Mouse (Mus musculus) midbrain, embryonic 11.5 days (tissue): ENCODE data around the gene Gh. TPM values are rescaled to one million over a fixed set of nuclear protein-coding genes. Genes with fewer than 3 reads are reported as not detected.

ENCODE experiments used
- ATAC-seq: fragments of 200-750 bp; cut with Nextera tagmentation; 2 replicates; pipeline ENCODE4 v1.8.0; 2017; ENCODE audit warnings: moderate TSS enrichment, moderate library complexity; ENCODE audit not compliant: low FRiP score
- DNase-seq: peaks from one replicate; pipeline ENCODE4 v3.0.0; 2015; ENCODE audit warnings: low spot score; ENCODE audit errors: missing footprints
- H3K27ac ChIP-seq: fragments of 300-500 bp; sonication (generic); 2 replicates; pipeline ENCODE4 v1.5.1; 2014; ENCODE audit warnings: low read depth, low read length
- H3K27me3 ChIP-seq: fragments of 300-500 bp; sonication (generic); 2 replicates; pipeline ENCODE4 v1.6.1; 2014; ENCODE audit warnings: mild to moderate bottlenecking, low read length, moderate library complexity, mixed read lengths; ENCODE audit not compliant: control insufficient read depth, insufficient read depth
- H3K36me3 ChIP-seq: fragments of 300-500 bp; sonication (generic); 2 replicates; pipeline ENCODE4 v1.6.1; 2014; ENCODE audit warnings: mild to moderate bottlenecking, low read length, moderate library complexity, mixed read lengths; ENCODE audit not compliant: control insufficient read depth, insufficient read depth
- H3K4me1 ChIP-seq: fragments of 300-500 bp; sonication (generic); 2 replicates; pipeline ENCODE4 v1.6.1; 2014; ENCODE audit warnings: low read length; ENCODE audit not compliant: control insufficient read depth, insufficient read depth
- H3K4me2 ChIP-seq: fragments of 300-500 bp; sonication (generic); 2 replicates; pipeline ENCODE4 v1.6.1; 2014; ENCODE audit warnings: mild to moderate bottlenecking, moderate library complexity
- H3K4me3 ChIP-seq: fragments of 300-500 bp; sonication (generic); 2 replicates; pipeline ENCODE4 v1.5.1; 2014; ENCODE audit warnings: low read depth, low read length
- H3K9ac ChIP-seq: fragments of 300-500 bp; sonication (generic); 2 replicates; pipeline ENCODE4 v1.6.1; 2014; ENCODE audit warnings: low read length
- H3K9me3 ChIP-seq: fragments of 300-500 bp; sonication (generic); 2 replicates; pipeline ENCODE4 v1.6.1; 2016; ENCODE audit warnings: low read length; ENCODE audit not compliant: control insufficient read depth
- WGBS: fragments of 180-500 bp; shearing (Covaris S2); extraction: QIAGEN DNeasy Blood & Tissue Kit; methylation state at CpG from one replicate; pipeline ENCODE4 v1.1.7; 2014; 5-methylcytosine and 5-hydroxymethylcytosine counted together
- polyA plus RNA-seq: library from polyadenylated mRNA; unstranded; fragments of >200 nt; fragmentation: Nextera tagmentation; extraction: Ambion mirVana; gene quantifications from 2 replicates; pipeline ENCODE4 v1.2.1, GENCODE M21; 2014

The Gh gene
- polyA plus RNA-seq, 1 experiment from 2014 or later: not detected

DNA sequence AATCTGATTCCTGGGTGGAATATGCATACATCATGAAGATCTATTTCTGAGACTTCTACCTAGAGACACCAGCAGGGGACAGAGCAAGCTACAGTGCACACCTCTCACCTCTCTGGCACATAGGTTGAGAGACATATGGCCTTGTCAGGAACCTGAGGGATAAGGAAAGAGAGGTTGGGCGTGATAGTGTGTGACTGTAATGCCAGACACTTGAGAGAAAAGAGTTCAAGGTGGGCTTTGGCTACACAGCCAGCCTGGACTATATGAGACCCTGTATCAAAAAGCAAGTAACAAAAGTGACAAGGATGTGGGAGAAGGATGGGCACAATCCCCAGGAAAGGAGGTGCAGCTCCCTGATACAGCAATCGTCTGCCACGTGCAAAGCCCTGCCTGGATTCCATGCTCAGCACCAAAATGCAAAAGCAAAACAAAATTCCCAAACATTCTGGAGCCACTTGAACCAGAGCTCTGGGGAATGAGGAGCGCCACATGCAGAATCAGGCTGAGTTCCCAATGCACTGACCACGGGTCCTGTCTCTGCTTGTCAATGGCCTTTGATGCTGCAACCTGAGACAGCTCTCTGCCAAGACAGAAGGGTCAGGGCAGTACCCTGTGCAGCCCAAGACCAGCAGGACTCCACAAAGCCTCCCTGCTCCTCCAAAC is 30.4 kb downstream of the Gh start:
- H3K4me1 ChIP-seq: peaks cover 15% of the 10 kb centered on the region
- no peak overlapping the region for H3K27ac ChIP-seq
- 51% methylated on average over 5 of the region's 5 CpGs for WGBS

DNA sequence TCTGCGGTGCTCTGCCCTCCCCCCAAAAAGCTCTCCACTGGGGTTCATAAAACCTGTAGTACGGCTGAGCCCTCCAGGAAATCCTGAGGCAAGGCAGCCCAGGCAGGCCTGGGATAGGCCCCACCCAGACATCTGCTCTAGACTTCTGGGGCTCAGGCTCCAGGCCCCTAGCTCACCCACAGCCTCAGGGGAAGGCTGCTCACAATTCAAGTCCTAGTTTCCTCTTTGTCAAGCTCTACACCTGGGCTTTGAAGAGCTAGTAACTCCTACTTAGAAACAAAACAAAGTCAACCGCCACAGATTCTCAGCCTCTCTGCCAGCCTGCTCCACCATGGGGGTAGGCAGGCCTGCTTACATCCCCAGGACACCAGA is 32.6 kb downstream of the Gh start:
- no peak overlapping the region for H3K4me2 ChIP-seq
- ATAC-seq: no peak
- DNase-seq: no peak
- H3K27me3 ChIP-seq: no peaks in the 10 kb centered on the region
- WGBS: 82% methylated on average over 3 of the region's 3 CpGs
- peaks cover 15% of the 10 kb centered on the region for H3K4me1 ChIP-seq
- peaks cover 24% of the 10 kb centered on the region for H3K36me3 ChIP-seq
- H3K4me3 ChIP-seq: no peak overlapping the region
- H3K9ac ChIP-seq: no peak overlapping the region
- H3K9me3 ChIP-seq: no peaks in the 10 kb centered on the region
- peak overlapping the region; percentile 59 for H3K27ac ChIP-seq

More for the DNA sequence above, 30.4 kb downstream of the Gh start:
- H3K27me3 ChIP-seq: no peaks in the 10 kb centered on the region
- peak overlapping the region; percentile 97 for H3K9ac ChIP-seq
- H3K4me3 ChIP-seq: peak overlapping the region; percentile 96
- ATAC-seq (no peak), DNase-seq (no peak)
- H3K9me3 ChIP-seq: no peaks in the 10 kb centered on the region
- peak overlapping the region; percentile 85 for H3K4me2 ChIP-seq
- peaks cover 6% of the 10 kb centered on the region for H3K36me3 ChIP-seq

GRCm38 (mm10) chr11:106268326-106269059 is 33.2 kb downstream of the Gh start:
- no peak overlapping the region for H3K4me2 ChIP-seq
- H3K9me3 ChIP-seq: no peaks in the 10 kb centered on the region
- H3K4me1 ChIP-seq: peaks cover 15% of the 10 kb centered on the region
- 0 out of 2 replicates have a peak overlapping the region, but pooled peaks have one; percentile 10 for H3K9ac ChIP-seq
- 81% methylated on average over 8 of the region's 8 CpGs for WGBS
- peaks cover 29% of the 10 kb centered on the region for H3K36me3 ChIP-seq
- ATAC-seq (no peak), DNase-seq (no peak)
- H3K27ac ChIP-seq: peak overlapping the region; percentile 59
- H3K4me3 ChIP-seq: no peak overlapping the region
- no peaks in the 10 kb centered on the region for H3K27me3 ChIP-seq

GRCm38 (mm10) chr11:106267871-106268270 is 33.8 kb downstream of the Gh start:
- peaks cover 12% of the 10 kb centered on the region for H3K4me1 ChIP-seq
- ATAC-seq (no peak), DNase-seq (no peak)
- H3K27ac ChIP-seq: 0 out of 2 replicates have a peak overlapping the region, but pooled peaks have one; percentile 59
- H3K4me2 ChIP-seq: no peak overlapping the region
- H3K9ac ChIP-seq: no peak overlapping the region
- no peak overlapping the region for H3K4me3 ChIP-seq
- H3K36me3 ChIP-seq: peaks cover 35% of the 10 kb centered on the region
- no peaks in the 10 kb centered on the region for H3K9me3 ChIP-seq
- H3K27me3 ChIP-seq: no peaks in the 10 kb centered on the region
- 87% methylated on average over 5 of the region's 5 CpGs for WGBS

- ATAC-seq: no peak
- Histone ChIP-seq H3K4me2 (no peak overlapping the region), H3K36me3 (peaks cover 39% of the 10 kb centered on the region), H3K9ac (no peak overlapping the region), H3K27me3 (no peaks in the 10 kb centered on the region), H3K9me3 (no peaks in the 10 kb centered on the region), H3K4me3 (no peak overlapping the region), H3K27ac (0 out of 2 replicates have a peak overlapping the region, but pooled peaks have one; percentile 11), H3K4me1 (peaks cover 12% of the 10 kb centered on the region)
- DNase-seq: no peak
- WGBS: 81% methylated on average over 15 of the region's 15 CpGs
Observed at GRCm38 (mm10) chr11:106267311-106267852, 34.3 kb downstream of the Gh start.

DNA sequence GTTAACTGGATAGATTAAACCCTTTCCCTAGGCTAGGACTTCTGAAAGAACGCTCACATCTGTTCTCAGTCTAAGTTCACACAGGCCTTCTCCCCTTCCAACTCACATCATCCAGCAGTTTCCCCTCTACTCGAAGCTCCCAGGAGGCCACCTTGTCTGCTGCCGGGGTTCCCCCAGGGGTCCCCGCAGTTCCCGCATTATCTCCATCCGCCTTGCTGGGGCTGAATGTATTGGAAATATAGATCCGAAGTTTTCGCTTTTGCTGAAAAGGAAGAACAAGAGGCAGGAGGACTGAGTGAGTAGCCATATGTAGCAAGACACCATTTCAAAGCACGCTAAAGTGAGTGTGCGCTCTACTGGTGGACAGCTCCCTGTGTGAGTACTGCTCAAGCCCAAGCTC is 35.2 kb downstream of the Gh start:
- peaks cover 8% of the 10 kb centered on the region for H3K4me1 ChIP-seq
- no peaks in the 10 kb centered on the region for H3K9me3 ChIP-seq
- DNase-seq (no peak), ATAC-seq (no peak)
- peaks cover 46% of the 10 kb centered on the region for H3K36me3 ChIP-seq
- H3K27ac ChIP-seq: no peak overlapping the region
- whole genome bisulfite sequencing: 95% methylated on average over 10 of the region's 10 CpGs
- H3K9ac ChIP-seq: no peak overlapping the region
- no peaks in the 10 kb centered on the region for H3K27me3 ChIP-seq
- H3K4me2 ChIP-seq: no peak overlapping the region
- H3K4me3 ChIP-seq: no peak overlapping the region

- no peak overlapping the region for H3K27ac ChIP-seq
- ATAC-seq: no peak
- 95% methylated on average over 4 of the region's 4 CpGs for WGBS
- DNase-seq: no peak
- no peaks in the 10 kb centered on the region for H3K9me3 ChIP-seq
- H3K4me1 ChIP-seq: 0 out of 2 replicates have a peak, but pooled peaks cover 3% of the 10 kb centered on the region
- H3K9ac ChIP-seq: no peak overlapping the region
- H3K4me2 ChIP-seq: no peak overlapping the region
- H3K27me3 ChIP-seq: no peaks in the 10 kb centered on the region
- H3K36me3 ChIP-seq: peaks cover 53% of the 10 kb centered on the region
- no peak overlapping the region for H3K4me3 ChIP-seq
Observed at GRCm38 (mm10) chr11:106265570-106265969, 36.1 kb downstream of the Gh start.

DNA sequence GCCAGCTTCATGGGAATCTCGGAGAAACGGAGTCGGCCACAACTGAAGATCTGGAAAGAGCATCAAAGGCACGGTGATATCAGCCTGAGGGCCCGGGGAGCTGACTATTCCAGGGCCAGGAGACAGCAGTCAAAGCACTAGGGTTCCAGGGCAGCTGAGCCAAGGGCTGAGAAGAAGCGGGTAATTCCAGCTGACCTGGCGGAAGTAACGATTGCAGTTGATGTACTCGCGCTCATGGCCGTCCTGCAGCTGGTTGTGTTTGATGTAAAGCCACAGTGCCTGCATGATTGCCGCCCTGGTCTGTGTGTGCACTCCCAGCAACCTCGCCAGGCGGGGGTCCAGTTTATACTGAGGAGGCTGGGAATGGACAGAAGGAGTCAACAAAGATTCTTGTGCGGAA is 36.7 kb downstream of the Gh start:
- H3K27me3 ChIP-seq: no peaks in the 10 kb centered on the region
- no peak for DNase-seq
- peaks cover 53% of the 10 kb centered on the region for H3K36me3 ChIP-seq
- 96% methylated on average over 15 of the region's 15 CpGs for WGBS
- H3K9me3 ChIP-seq: no peaks in the 10 kb centered on the region
- H3K4me2 ChIP-seq: no peak overlapping the region
- no peak overlapping the region for H3K9ac ChIP-seq
- 0 out of 2 replicates have a peak, but pooled peaks cover 3% of the 10 kb centered on the region for H3K4me1 ChIP-seq
- no peak overlapping the region for H3K4me3 ChIP-seq
- no peak overlapping the region for H3K27ac ChIP-seq
- no peak for ATAC-seq

GRCm38 (mm10) chr11:106263963-106264362 is 37.7 kb downstream of the Gh start:
- H3K4me3 ChIP-seq: no peak overlapping the region
- ATAC-seq (no peak), DNase-seq (no peak)
- H3K4me1 ChIP-seq: 0 out of 2 replicates have a peak, but pooled peaks cover 3% of the 10 kb centered on the region
- H3K4me2 ChIP-seq: no peak overlapping the region
- 96% methylated on average over 9 of the region's 9 CpGs for WGBS
- H3K27ac ChIP-seq: no peak overlapping the region
- no peak overlapping the region for H3K9ac ChIP-seq
- no peaks in the 10 kb centered on the region for H3K27me3 ChIP-seq
- H3K36me3 ChIP-seq: peaks cover 54% of the 10 kb centered on the region
- H3K9me3 ChIP-seq: no peaks in the 10 kb centered on the region
